Mouse (Mus musculus) spleen, adult 2 months (tissue): ENCODE results near the gene Gm28845. TPM values are rescaled to one million over a fixed set of nuclear protein-coding genes. Genes with fewer than 3 reads are reported as not detected.

Experiments used
- DNase-seq, 2 experiments: peaks; one replicate each; pipeline versions ENCODE4 v3.0.0 to v3.0.0-alpha.2; 2012 to 2021; ENCODE audit warnings: low spot score in 2 of 2, low read depth in 1 of 2
- H3K27ac ChIP-seq: fragments of 200-500 bp; 2 replicates; pipeline ENCODE4 v1.5.1; 2012; ENCODE audit warnings: low read length, inconsistent platforms; ENCODE audit not compliant: insufficient read depth
- H3K27me3 ChIP-seq: fragments of 200-500 bp; 2 replicates; pipeline ENCODE4 v1.6.1; 2012; ENCODE audit warnings: mild to moderate bottlenecking, moderate library complexity, low read length, inconsistent platforms; ENCODE audit not compliant: control insufficient read depth, insufficient read depth
- H3K36me3 ChIP-seq: fragments of 200-500 bp; 2 replicates; pipeline ENCODE4 v1.6.1; 2012; ENCODE audit warnings: mild to moderate bottlenecking, low read length, inconsistent platforms; ENCODE audit not compliant: control insufficient read depth, insufficient read depth
- H3K4me1 ChIP-seq: fragments of 200-500 bp; 2 replicates; pipeline ENCODE4 v1.6.1; 2011; ENCODE audit warnings: inconsistent platforms; ENCODE audit not compliant: control insufficient read depth, insufficient read depth, insufficient read length
- H3K4me3 ChIP-seq: fragments of 200-500 bp; 2 replicates; pipeline ENCODE4 v1.5.1; 2011; ENCODE audit warnings: mild to moderate bottlenecking, inconsistent platforms; ENCODE audit not compliant: insufficient read depth, insufficient read length; ENCODE audit errors: extremely low read depth
- CTCF ChIP-seq: fragments of 200-500 bp; IDR thresholded peaks from 2 replicates; pipeline ENCODE4 v1.5.1; 2011; ENCODE audit warnings: mild to moderate bottlenecking, inconsistent platforms; ENCODE audit not compliant: insufficient read depth, insufficient read length, insufficient replicate concordance; ENCODE audit errors: extremely low read depth
- POLR2A ChIP-seq: fragments of 200-500 bp; IDR thresholded peaks from 2 replicates; pipeline ENCODE4 v1.6.1; 2011; ENCODE audit warnings: low read depth, low read length, inconsistent platforms
- WGBS: fragments of 180-500 bp; shearing (Covaris S2); methylation state at CpG from one replicate; pipeline ENCODE4 v1.1.7; 2018; 5-methylcytosine and 5-hydroxymethylcytosine counted together
- polyA plus RNA-seq: library from polyadenylated mRNA; depleted of rRNA; stranded (reverse); fragments of >200 nt; gene quantifications from 2 replicates; pipeline ENCODE4 v1.2.3, GENCODE M21; 2012

Gm28845 gene
- polyA plus RNA-seq, 1 experiment = not detected

GRCm38 (mm10) chr1:65107654-65108279, 11.6 kb downstream of the Gm28845 start:
- H3K4me1 ChIP-seq = no peaks in the 10 kb centered on the region
- H3K27me3 ChIP-seq = no peaks in the 10 kb centered on the region
- no peak for DNase-seq
- no peaks in the 10 kb centered on the region for H3K36me3 ChIP-seq
- H3K27ac ChIP-seq = no peak overlapping the region
- TF ChIP-seq POLR2A (no peak), CTCF (no peak)
- 65% methylated on average over 10 of the region's 10 CpGs for WGBS
- no peak overlapping the region for H3K4me3 ChIP-seq

GRCm38 (mm10) chr1:65103273-65103672, 16.1 kb downstream of the Gm28845 start, which contains the start of gene Cryga:
Gene Cryga, minus strand, starts transcription at chr1:65103373.
- Histone ChIP-seq H3K4me1 (no peaks in the 10 kb centered on the region), H3K36me3 (no peaks in the 10 kb centered on the region), H3K27me3 (no peaks in the 10 kb centered on the region), H3K4me3 (no peak within 1 kb of the TSS), H3K27ac (no peak within 1 kb of the TSS)
- TF ChIP-seq CTCF (no peak), POLR2A (no peak)
- no peak for DNase-seq
- 92% methylated on average over 11 of the region's 11 CpGs for WGBS

GRCm38 (mm10) chr1:65096953-65097352, 22.4 kb downstream of the Gm28845 start:
- no peak for TF ChIP-seq CTCF
- TF ChIP-seq POLR2A = no peak
- no peaks in the 10 kb centered on the region for H3K4me1 ChIP-seq
- 76% methylated on average over 3 of the region's 3 CpGs for WGBS
- no peak overlapping the region for H3K4me3 ChIP-seq
- no peaks in the 10 kb centered on the region for H3K36me3 ChIP-seq
- no peaks in the 10 kb centered on the region for H3K27me3 ChIP-seq
- DNase-seq = no peak
- H3K27ac ChIP-seq = no peak overlapping the region

GRCm38 (mm10) chr1:65091566-65091965, 27.8 kb downstream of the Gm28845 start:
- H3K4me1 ChIP-seq = no peaks in the 10 kb centered on the region
- DNase-seq = no peak
- no peaks in the 10 kb centered on the region for H3K36me3 ChIP-seq
- no peaks in the 10 kb centered on the region for H3K27me3 ChIP-seq
- H3K27ac ChIP-seq = no peak overlapping the region
- H3K4me3 ChIP-seq = no peak overlapping the region
- TF ChIP-seq CTCF = no peak
- no peak for TF ChIP-seq POLR2A
- 92% methylated on average over 3 of the region's 3 CpGs for WGBS

GRCm38 (mm10) chr1:65090370-65090769, 29.0 kb downstream of the Gm28845 start:
- whole genome bisulfite sequencing = 35% methylated on average over 2 of the region's 2 CpGs
- no peak overlapping the region for H3K27ac ChIP-seq
- no peak overlapping the region for H3K4me3 ChIP-seq
- no peaks in the 10 kb centered on the region for H3K4me1 ChIP-seq
- no peaks in the 10 kb centered on the region for H3K27me3 ChIP-seq
- DNase-seq = no peak
- TF ChIP-seq CTCF (no peak), POLR2A (no peak)
- H3K36me3 ChIP-seq = no peaks in the 10 kb centered on the region

- 74% methylated on average over 6 of the region's 6 CpGs for WGBS
- no peak overlapping the region for H3K4me3 ChIP-seq
- H3K4me1 ChIP-seq = no peaks in the 10 kb centered on the region
- H3K27me3 ChIP-seq = no peaks in the 10 kb centered on the region
- TF ChIP-seq CTCF = no peak
- TF ChIP-seq POLR2A = no peak
- DNase-seq = no peak
- H3K36me3 ChIP-seq = no peaks in the 10 kb centered on the region
- H3K27ac ChIP-seq = no peak overlapping the region
Observed at GRCm38 (mm10) chr1:65088567-65089356, 30.6 kb downstream of the Gm28845 start.

GRCm38 (mm10) chr1:65082188-65082587, 37.2 kb downstream of the Gm28845 start, which contains the start of gene Crygb:
Gene Crygb, minus strand, starts transcription at chr1:65082288.
- Histone ChIP-seq H3K27me3 (no peaks in the 10 kb centered on the region), H3K27ac (no peak within 1 kb of the TSS), H3K4me1 (no peaks in the 10 kb centered on the region), H3K36me3 (no peaks in the 10 kb centered on the region), H3K4me3 (no peak within 1 kb of the TSS)
- WGBS = 51% methylated on average over 7 of the region's 7 CpGs
- no peak for DNase-seq
- TF ChIP-seq CTCF (no peak), POLR2A (no peak)
